Comparison of ENCODE assay signal across 14 mouse cellular contexts in genomic region chr7:109602022-109602421, GRCm38 (mm10).
DNase-seq lines count a peak whose midpoint lies in the region; ATAC-seq and TF ChIP-seq lines count a peak whose summit lies in the region.
"Had no signal": no experiment of that assay in that cellular context is flagged by ENCODE, and none has a peak within 500 bp of the region (broad histone marks: within the 10 kb centered on the region; RNA-seq: fewer than 3 reads in every experiment).

No protein-coding gene starts in this region.

- no peak overlapping the region for H3K9ac ChIP-seq in heart, adult 2 months (ENCODE audit: low read depth, low read length)
- H3K9ac ChIP-seq in liver, adult 2 months (ENCODE audit: low read depth, low read length) = no peak overlapping the region
- peak overlapping the region; percentile 37; the same call in 1 of the 2 replicates for H3K9ac ChIP-seq in intestine, postnatal 0 days (ENCODE audit: low read depth, low read length)
- H3K9ac ChIP-seq in stomach, embryonic 15.5 days = no peak overlapping the region

- ATAC-seq in intestine, postnatal 0 days = no peak
- no peak for ATAC-seq in stomach, embryonic 15.5 days (ENCODE audit: insufficient read depth, low FRiP score, low read depth)
- ATAC-seq: inflammation-experienced regulatory T-cells, adult 6 months had no signal

- H3K27ac ChIP-seq in heart, adult 2 months = peak overlapping the region; percentile 73
- H3K27ac ChIP-seq in liver, adult 2 months (replicated peaks; ENCODE audit: insufficient read depth, low read depth, low read length) = peak overlapping the region; percentile 92
- peak overlapping the region; percentile 89 for H3K27ac ChIP-seq in intestine, postnatal 0 days (ENCODE audit: low read depth, low read length)
- peak overlapping the region; percentile 88 for H3K27ac ChIP-seq in stomach, embryonic 15.5 days
- H3K27ac ChIP-seq in cerebellum, adult 2 months (ENCODE audit: insufficient read depth, low read length) = no peak overlapping the region
- H3K27ac ChIP-seq: layer of hippocampus, adult 2 months had no signal

- no peak for DNase-seq in heart, adult 2 months
- DNase-seq in heart, adult 18-20 months = no peak
- peak; percentile 79 for DNase-seq in liver, adult 2 months (ENCODE audit: extremely low read depth, low read depth, low spot score)
- DNase-seq in liver = no peak
- DNase-seq in frontal cortex, postnatal 25 days (ENCODE audit: low spot score in 2 of 2) = no peak
- no peak for DNase-seq in cerebellum, adult 2 months
- DNase-seq: cerebellum, adult 11 months; lung, postnatal 14 days; thymus, adult 18-20 months had no signal

- no peaks in the 10 kb centered on the region for H3K27me3 ChIP-seq in heart, adult 2 months (ENCODE audit: control insufficient read depth, insufficient read depth, low read length)
- no peaks in the 10 kb centered on the region for H3K27me3 ChIP-seq in liver, adult 2 months (ENCODE audit: control insufficient read depth, insufficient read depth, low read length)
- no peaks in the 10 kb centered on the region for H3K27me3 ChIP-seq in intestine, postnatal 0 days (replicated peaks; ENCODE audit: control insufficient read depth, insufficient read depth, low read length)
- H3K27me3 ChIP-seq in stomach, embryonic 15.5 days (replicated peaks) = no peaks in the 10 kb centered on the region
- no peaks in the 10 kb centered on the region for H3K27me3 ChIP-seq in cerebellum, adult 2 months (ENCODE audit: control insufficient read depth, insufficient read depth, low read length)

- TF ChIP-seq CTCF in heart, adult 2 months (IDR thresholded peaks at IDR 0.05) = no peak
- TF ChIP-seq CTCF in liver, adult 2 months (IDR thresholded peaks at IDR 0.05; ENCODE audit: low read depth, low read length) = no peak
- no peak for TF ChIP-seq CTCF in intestine, postnatal 0 days (IDR thresholded peaks at IDR 0.05; ENCODE audit: low read depth)
- no peak for TF ChIP-seq CTCF in cerebellum, adult 2 months (IDR thresholded peaks at IDR 0.05; ENCODE audit: borderline replicate concordance, insufficient read depth, low read depth, low read length)

- H3K36me3 ChIP-seq in heart, adult 2 months (ENCODE audit: control insufficient read depth, insufficient read depth, low read length) = peaks cover 67% of the 10 kb centered on the region
- H3K36me3 ChIP-seq in liver, adult 2 months (ENCODE audit: control insufficient read depth, insufficient read depth, low read length) = no peaks in the 10 kb centered on the region
- H3K36me3 ChIP-seq in intestine, postnatal 0 days (ENCODE audit: control insufficient read depth, insufficient read depth) = no peaks in the 10 kb centered on the region
- H3K36me3 ChIP-seq in stomach, embryonic 15.5 days = no peaks in the 10 kb centered on the region

- peak overlapping the region; percentile 50 for H3K4me2 ChIP-seq in intestine, postnatal 0 days (replicated peaks; ENCODE audit: low read depth)
- peak overlapping the region; percentile 28 for H3K4me2 ChIP-seq in stomach, embryonic 15.5 days
- H3K4me2 ChIP-seq: midbrain, embryonic 11.5 days had no signal

- TF ChIP-seq EP300 in heart, adult 2 months (IDR thresholded peaks at IDR 0.05; ENCODE audit: insufficient read depth, low read depth, low read length) = no peak

- H3K4me3 ChIP-seq in heart, adult 2 months = no peak overlapping the region
- H3K4me3 ChIP-seq in liver, adult 2 months (ENCODE audit: insufficient read depth, low read depth, low read length) = peak overlapping the region; percentile 18; the same call in 1 of the 2 replicates
- peak overlapping the region; percentile 16 for H3K4me3 ChIP-seq in intestine, postnatal 0 days (ENCODE audit: low read depth, low read length)
- H3K4me3 ChIP-seq in stomach, embryonic 15.5 days (replicated peaks) = no peak overlapping the region
- no peak overlapping the region for H3K4me3 ChIP-seq in cerebellum, adult 2 months (replicated peaks; ENCODE audit: insufficient read depth, low read depth, low read length)
- H3K4me3 ChIP-seq: layer of hippocampus, adult 2 months had no signal

- no peak for TF ChIP-seq POLR2A in heart, adult 2 months (IDR thresholded peaks at IDR 0.05; ENCODE audit: insufficient read depth, low read depth, low read length)
- TF ChIP-seq POLR2A in liver, adult 2 months (IDR thresholded peaks at IDR 0.05; ENCODE audit: extremely low read depth, insufficient read depth, low read length) = no peak
- TF ChIP-seq POLR2A in cerebellum, adult 2 months (IDR thresholded peaks at IDR 0.05; ENCODE audit: borderline replicate concordance, insufficient read depth, low read length) = no peak

- intact Hi-C loops in heart, adult 2 months (cut with DNase I) = no loop called here

- peaks cover 32% of the 10 kb centered on the region for H3K4me1 ChIP-seq in heart, adult 2 months (ENCODE audit: control insufficient read depth, insufficient read depth, low read length)
- peaks cover 14% of the 10 kb centered on the region for H3K4me1 ChIP-seq in liver, adult 2 months (ENCODE audit: control insufficient read depth, insufficient read depth, low read length)
- H3K4me1 ChIP-seq in intestine, postnatal 0 days (replicated peaks; ENCODE audit: control insufficient read depth, insufficient read depth, low read length) = peaks cover 17% of the 10 kb centered on the region
- 0 out of 2 replicates have a peak, but pooled peaks cover 18% of the 10 kb centered on the region for H3K4me1 ChIP-seq in stomach, embryonic 15.5 days
- H3K4me1 ChIP-seq in cerebellum, adult 2 months (ENCODE audit: control insufficient read depth, insufficient read depth, low read length) = peaks cover 22% of the 10 kb centered on the region

- H3K79me2 ChIP-seq in heart, adult 2 months (replicated peaks; ENCODE audit: control insufficient read depth, insufficient read depth, low read length) = peaks cover 13% of the 10 kb centered on the region
- peaks cover 13% of the 10 kb centered on the region for H3K79me2 ChIP-seq in liver, adult 2 months (ENCODE audit: control insufficient read depth, insufficient read depth, low read length)

- no peaks in the 10 kb centered on the region for H3K9me3 ChIP-seq in intestine, postnatal 0 days (ENCODE audit: control insufficient read depth)
- H3K9me3 ChIP-seq in stomach, embryonic 15.5 days = no peaks in the 10 kb centered on the region

Comparison
In these comparisons a context has a peak if more than half of its experiments do, and no peak if none do; other contexts are left out.
1. H3K4me3 ChIP-seq: peak in liver, adult 2 months (single experiment) and intestine, postnatal 0 days (single experiment); none in heart, adult 2 months (single experiment), stomach, embryonic 15.5 days (single experiment) and cerebellum, adult 2 months (single experiment).